Mouse (Mus musculus): ENCODE data around the gene Chek2. TPM values are rescaled to one million over a fixed set of nuclear protein-coding genes. Genes with fewer than 3 reads are reported as not detected.

The Chek2 gene
- polyA plus RNA-seq, 1 experiment = 0.50 TPM

DNA sequence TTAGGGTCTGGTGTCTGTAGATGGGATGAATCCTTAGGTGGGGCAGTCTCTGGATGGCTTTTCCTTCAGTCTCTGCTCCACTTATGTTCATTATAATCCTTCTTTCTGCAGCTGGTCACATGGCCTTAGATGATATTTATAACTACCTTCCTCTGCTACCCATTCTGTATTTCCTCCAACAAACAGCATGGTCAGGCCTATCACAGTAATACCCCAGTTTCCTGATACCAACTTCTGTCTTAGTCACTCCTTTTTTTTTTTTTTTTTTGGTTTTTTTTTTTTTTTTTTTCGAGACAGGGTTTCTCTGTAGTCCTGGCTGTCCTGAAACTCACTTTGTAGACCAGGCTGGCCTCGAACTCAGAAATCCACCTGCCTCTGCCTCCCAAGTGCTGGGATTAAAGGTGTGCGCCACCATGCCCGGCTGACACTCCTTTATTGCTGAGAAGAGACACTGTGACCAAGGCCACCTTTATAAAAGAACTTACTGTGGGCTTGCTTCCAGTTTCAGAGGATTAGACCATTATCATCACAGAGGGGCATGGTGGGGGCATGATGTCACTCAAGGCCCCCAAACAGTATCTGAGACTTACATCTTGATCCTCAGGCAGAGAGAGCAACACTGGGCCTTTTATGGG is 70.3 kb downstream of the Chek2 start:
- H3K4me3 ChIP-seq (replicated peaks) = no peak overlapping the region
- H3K9me3 ChIP-seq (ENCODE audit: control insufficient read depth, low read length) = peaks cover 2% of the 10 kb centered on the region; the same call in 1 of the 2 replicates
- no peaks in the 10 kb centered on the region for H3K27me3 ChIP-seq (ENCODE audit: control insufficient read depth)
- H3K4me1 ChIP-seq (ENCODE audit: control insufficient read depth) = peaks cover 2% of the 10 kb centered on the region; the same call in 1 of the 2 replicates
- H3K36me3 ChIP-seq (ENCODE audit: control insufficient read depth) = no peaks in the 10 kb centered on the region
- TF ChIP-seq GATA1 (IDR thresholded peaks at IDR 0.05; ENCODE audit: low read length) (no peak), TAL1 (IDR thresholded peaks at IDR 0.05; ENCODE audit: low read length) (no peak)

DNA sequence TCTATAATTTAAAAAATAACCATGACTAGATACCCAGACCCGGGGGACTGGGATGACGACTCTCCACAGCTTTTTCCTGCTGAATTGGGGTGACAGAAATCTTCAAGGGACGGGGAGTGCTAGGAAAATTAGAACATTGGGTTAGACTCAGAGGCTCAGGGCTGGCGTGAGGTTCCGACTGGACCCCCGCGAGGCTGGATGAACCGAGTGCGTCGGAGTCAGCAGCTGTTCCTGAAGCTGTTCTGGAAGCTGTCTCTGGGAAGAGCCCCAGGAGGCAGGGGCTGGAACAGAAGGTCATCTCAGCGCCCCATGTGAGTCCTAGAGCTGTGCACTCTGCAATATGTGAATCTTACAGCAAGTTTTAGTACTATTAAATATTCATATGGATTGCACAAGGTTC is 75.1 kb downstream of the Chek2 start:
- H3K36me3 ChIP-seq (ENCODE audit: control insufficient read depth) = no peaks in the 10 kb centered on the region
- H3K4me1 ChIP-seq (ENCODE audit: control insufficient read depth) = no peaks in the 10 kb centered on the region
- TF ChIP-seq TAL1 (IDR thresholded peaks at IDR 0.05; ENCODE audit: low read length) (no peak), GATA1 (IDR thresholded peaks at IDR 0.05; ENCODE audit: low read length) (no peak)
- H3K4me3 ChIP-seq (replicated peaks) = no peak overlapping the region
- H3K27me3 ChIP-seq (ENCODE audit: control insufficient read depth) = no peaks in the 10 kb centered on the region
- no peaks in the 10 kb centered on the region for H3K9me3 ChIP-seq (ENCODE audit: control insufficient read depth, low read length)

DNA sequence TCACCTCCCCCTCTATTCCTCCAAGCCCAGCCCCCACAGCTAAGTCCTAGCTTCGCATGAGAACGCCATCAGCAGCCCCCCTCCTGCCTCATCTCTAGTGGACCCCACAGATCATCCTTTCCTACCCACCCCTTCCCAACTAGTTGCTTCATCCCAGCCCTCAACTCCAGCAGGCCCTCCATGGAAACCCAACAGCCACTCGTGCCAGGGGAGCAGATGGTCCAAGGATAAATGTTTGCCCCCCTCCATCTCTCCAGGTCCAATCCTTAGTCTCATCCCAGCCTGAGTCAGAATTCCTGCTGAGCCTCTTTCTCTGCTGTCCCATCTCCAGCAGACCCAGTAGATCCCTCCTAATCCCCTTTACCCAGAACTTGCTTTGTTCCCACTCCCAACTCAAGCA is 76.5 kb downstream of the Chek2 start:
- Histone ChIP-seq H3K27me3 (ENCODE audit: control insufficient read depth) (no peaks in the 10 kb centered on the region), H3K4me1 (ENCODE audit: control insufficient read depth) (no peaks in the 10 kb centered on the region), H3K4me3 (replicated peaks) (no peak overlapping the region), H3K9me3 (ENCODE audit: control insufficient read depth, low read length) (no peaks in the 10 kb centered on the region), H3K36me3 (ENCODE audit: control insufficient read depth) (no peaks in the 10 kb centered on the region)
- no peak for TF ChIP-seq GATA1 (IDR thresholded peaks at IDR 0.05; ENCODE audit: low read length)
- TF ChIP-seq TAL1 (IDR thresholded peaks at IDR 0.05; ENCODE audit: low read length) = no peak

DNA sequence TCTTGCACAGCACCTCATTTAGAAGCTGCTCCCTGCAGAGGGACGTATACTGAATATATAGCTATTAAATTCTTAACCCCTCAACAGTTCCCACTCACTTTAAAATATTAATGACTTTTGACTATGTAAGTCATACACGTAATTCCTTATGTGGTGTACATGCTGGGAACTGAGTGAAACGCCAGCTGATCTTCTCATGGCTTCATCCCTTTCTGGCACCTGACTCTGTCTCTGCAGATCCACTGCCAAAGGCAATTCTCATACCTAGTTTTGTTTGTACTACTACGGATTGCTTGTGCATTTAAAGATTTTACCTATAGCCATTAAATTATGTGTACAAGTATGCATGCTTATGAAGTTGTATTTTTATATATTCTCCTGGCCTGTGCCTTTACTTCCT is 79.8 kb downstream of the Chek2 start:
- no peaks in the 10 kb centered on the region for H3K4me1 ChIP-seq (ENCODE audit: control insufficient read depth)
- no peaks in the 10 kb centered on the region for H3K36me3 ChIP-seq (ENCODE audit: control insufficient read depth)
- H3K9me3 ChIP-seq (ENCODE audit: control insufficient read depth, low read length) = no peaks in the 10 kb centered on the region
- H3K27me3 ChIP-seq (ENCODE audit: control insufficient read depth) = no peaks in the 10 kb centered on the region
- no peak for TF ChIP-seq GATA1 (IDR thresholded peaks at IDR 0.05; ENCODE audit: low read length)
- TF ChIP-seq TAL1 (IDR thresholded peaks at IDR 0.05; ENCODE audit: low read length) = no peak
- H3K4me3 ChIP-seq (replicated peaks) = no peak overlapping the region

DNA sequence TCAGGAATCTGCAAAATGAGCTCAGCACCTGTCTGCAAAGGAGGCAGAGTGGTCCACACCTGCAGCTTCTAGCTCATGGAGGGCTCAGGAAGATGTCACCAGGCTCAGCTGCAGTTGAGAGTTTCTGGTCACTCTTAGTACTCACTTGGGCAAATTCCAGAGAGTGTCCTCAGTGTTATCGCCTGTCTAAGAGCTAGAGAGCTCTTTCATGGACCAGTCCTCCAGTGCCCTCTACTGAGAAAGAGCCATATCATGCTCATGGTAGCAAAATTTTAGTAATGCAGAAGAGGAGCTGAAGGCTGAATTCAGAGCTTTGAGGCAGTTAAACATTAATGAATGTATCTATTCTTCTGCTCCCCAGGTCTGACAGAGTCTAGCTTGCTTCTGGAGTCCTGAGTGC is 83.6 kb downstream of the Chek2 start:
- no peak for TF ChIP-seq GATA1 (IDR thresholded peaks at IDR 0.05; ENCODE audit: low read length)
- no peak for TF ChIP-seq TAL1 (IDR thresholded peaks at IDR 0.05; ENCODE audit: low read length)
- Histone ChIP-seq H3K27me3 (ENCODE audit: control insufficient read depth) (no peaks in the 10 kb centered on the region), H3K4me3 (replicated peaks) (no peak overlapping the region), H3K4me1 (ENCODE audit: control insufficient read depth) (no peaks in the 10 kb centered on the region), H3K9me3 (ENCODE audit: control insufficient read depth, low read length) (no peaks in the 10 kb centered on the region), H3K36me3 (ENCODE audit: control insufficient read depth) (no peaks in the 10 kb centered on the region)

Other genes starting within 250 kb of the Chek2 start
- gene Noc4l, start 186.6 kb upstream of the Chek2 start, polyA plus RNA-seq (2012) = 9.2 and 10.1 TPM in 2 replicates
- 0.18 and 0.28 TPM in 2 replicates for gene Ddx51, start 186.5 kb upstream of the Chek2 start, polyA plus RNA-seq (2012)
- 4.0 and 6.5 TPM in 2 replicates for gene Ep400, start 69.3 kb upstream of the Chek2 start, polyA plus RNA-seq (2012)
- gene Pus1, start 59.3 kb upstream of the Chek2 start, polyA plus RNA-seq (2012) = 3.1 and 3.7 TPM in 2 replicates
- gene Ulk1, start 29.9 kb upstream of the Chek2 start, polyA plus RNA-seq (2012) = 17.0 and 20.3 TPM in 2 replicates
- gene Hscb, start 202 bp upstream of the Chek2 start, polyA plus RNA-seq (2012) = 19.1 and 22.4 TPM in 2 replicates
- 0.04 and 0.06 TPM in 2 replicates for gene Ttc28, start 39.8 kb downstream of the Chek2 start, polyA plus RNA-seq (2012)